Mouse (Mus musculus): ENCODE results near the gene Zfp114. TPM values are rescaled to one million over a fixed set of nuclear protein-coding genes. Genes with fewer than 3 reads are reported as not detected.

The Zfp114 gene
- total RNA-seq, 2 experiments from 2014 or later: 3.3 to 3.9 TPM

Other genes starting within 250 kb of the Zfp114 start
- not detected for gene Vmn1r179, start 248.1 kb upstream of the Zfp114 start, total RNA-seq (2021)
- gene Vmn1r180, start 224.4 kb upstream of the Zfp114 start, total RNA-seq (2021): not detected
- not detected for gene Vmn1r181, start 200.4 kb upstream of the Zfp114 start, total RNA-seq (2021)
- not detected for gene V1rd19, start 173.4 kb upstream of the Zfp114 start, total RNA-seq (2021)
- not detected for gene Vmn1r183, start 121.8 kb upstream of the Zfp114 start, total RNA-seq (2021)
- gene Zfp180, start 93.1 kb upstream of the Zfp114 start, total RNA-seq (2021): 10 to 100 TPM; 43.3 to 44.5 TPM
- gene Zfp112, start 62.7 kb upstream of the Zfp114 start, total RNA-seq (2021): 10 to 100 TPM; 12.1 to 12.3 TPM
- 10 to 100 TPM; 22.0 to 23.0 TPM for gene Zfp235, start 40.9 kb upstream of the Zfp114 start, total RNA-seq (2021)
- 10 to 100 TPM; 13.7 to 14.7 TPM for gene Zfp111, start 36.4 kb downstream of the Zfp114 start, total RNA-seq (2021)
- 10 to 100 TPM in 1 of 2 experiments, 1 to 10 TPM in 1; 8.8 to 10.4 TPM for gene Zfp109, start 62.5 kb downstream of the Zfp114 start, total RNA-seq (2021)
- gene Zfp108, start 79.7 kb downstream of the Zfp114 start, total RNA-seq (2021): 1 to 10 TPM; 7.8 to 9.7 TPM
- 10 to 100 TPM; 12.3 to 13.9 TPM for gene Zfp93, start 95.4 kb downstream of the Zfp114 start, total RNA-seq (2021)
- gene Zfp61, start 126.2 kb downstream of the Zfp114 start, total RNA-seq (2021): 10 to 100 TPM; 23.6 to 25.6 TPM
- 10 to 100 TPM; 12.2 to 14.8 TPM for gene Zfp94, start 141.6 kb downstream of the Zfp114 start, total RNA-seq (2021)
- gene Tescl, start 158.9 kb downstream of the Zfp114 start, total RNA-seq (2021): not detected
- not detected for gene Lypd5, start 174.1 kb downstream of the Zfp114 start, total RNA-seq (2021)
- under 1 TPM; 0.17 to 0.48 TPM for gene Kcnn4, start 195.2 kb downstream of the Zfp114 start, total RNA-seq (2021)
- 10 to 100 TPM; 33.8 to 39.0 TPM for gene Smg9, start 224.6 kb downstream of the Zfp114 start, total RNA-seq (2021)

Data from layer of hippocampus, postnatal 36 days (tissue).